Mouse (Mus musculus) gastrocnemius, adult 8-10 months (tissue): ENCODE data around the gene Snu13. TPM values are rescaled to one million over a fixed set of nuclear protein-coding genes. Genes with fewer than 3 reads are reported as not detected.

ENCODE experiments used
- DNase-seq, 2 experiments: peaks; one replicate each; pipeline ENCODE4 v3.0.0; 2022; ENCODE audit warnings: low spot score in 2 of 2
- total RNA-seq, 4 experiments: library from RNA; stranded (reverse); gene quantifications; 2 replicates each; pipeline ENCODE4 v1.2.4; 2022

Gene Snu13
- 10 to 100 TPM; 44.8 to 55.5 (median 51.4) TPM for total RNA-seq

DNA sequence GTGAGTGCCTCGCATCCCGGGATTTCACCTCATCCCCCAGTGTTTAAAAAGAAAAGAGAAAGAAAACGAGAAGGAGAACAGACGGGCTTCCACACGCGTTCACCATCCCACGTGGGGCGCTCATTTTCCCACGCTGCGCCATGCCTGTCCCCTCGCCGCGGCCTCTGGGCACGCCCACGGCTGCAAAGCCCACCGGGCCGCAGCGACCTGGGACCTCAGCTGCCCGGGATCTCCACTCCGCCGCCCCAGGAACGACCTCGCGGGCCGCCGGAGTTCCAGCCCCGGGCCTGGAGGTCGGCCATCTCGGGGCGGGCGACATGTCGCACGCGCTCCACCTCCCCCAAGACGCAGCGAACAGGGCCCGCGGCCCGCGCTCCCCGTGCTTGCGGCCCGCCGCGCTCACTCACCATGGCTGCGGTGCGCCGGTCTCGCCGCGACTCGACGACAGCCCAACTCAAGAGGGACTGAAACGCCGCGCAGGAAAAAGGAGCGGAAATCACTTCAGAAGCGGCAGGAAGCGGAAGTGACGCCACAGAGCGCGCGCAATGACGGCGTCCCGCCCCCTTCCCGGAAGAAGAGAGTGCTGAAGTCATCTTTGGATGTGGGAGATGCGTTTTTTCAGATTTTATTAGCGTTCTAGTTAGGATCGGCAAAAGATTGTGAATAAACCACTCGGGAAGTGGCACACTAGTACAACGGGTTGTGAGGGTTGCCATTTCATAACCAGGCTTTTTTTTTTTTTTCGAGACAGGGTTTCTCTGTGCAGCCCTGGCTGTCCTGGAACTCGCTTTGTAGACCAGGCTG lies at the start of gene Snu13:
TSS of gene Snu13 (minus strand) at position 519 of the 804 bp plus-strand sequence.
- DNase-seq: peak; percentile 78 to 82

DNA sequence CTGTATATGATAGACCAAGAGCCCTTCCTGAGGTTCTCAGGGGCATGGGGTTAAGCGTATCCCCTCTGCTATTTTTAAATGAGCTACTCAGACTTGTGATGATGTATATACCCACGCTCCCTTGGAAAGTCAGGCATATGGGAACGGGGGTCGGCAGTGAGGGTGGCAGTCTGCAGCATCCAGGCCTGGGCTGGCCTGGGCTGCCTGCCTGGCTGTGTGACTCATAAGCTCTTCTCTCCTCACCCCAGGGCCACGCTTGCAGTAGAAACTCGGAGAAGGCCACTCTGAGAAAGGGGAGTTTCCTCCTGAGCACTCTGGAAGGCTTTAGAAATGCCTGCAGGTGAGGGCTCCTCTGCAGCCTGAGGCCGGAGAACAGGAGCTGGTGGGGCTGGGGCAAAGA lies 43.7 kb upstream of the Snu13 start:
- DNase-seq: no peak

DNA sequence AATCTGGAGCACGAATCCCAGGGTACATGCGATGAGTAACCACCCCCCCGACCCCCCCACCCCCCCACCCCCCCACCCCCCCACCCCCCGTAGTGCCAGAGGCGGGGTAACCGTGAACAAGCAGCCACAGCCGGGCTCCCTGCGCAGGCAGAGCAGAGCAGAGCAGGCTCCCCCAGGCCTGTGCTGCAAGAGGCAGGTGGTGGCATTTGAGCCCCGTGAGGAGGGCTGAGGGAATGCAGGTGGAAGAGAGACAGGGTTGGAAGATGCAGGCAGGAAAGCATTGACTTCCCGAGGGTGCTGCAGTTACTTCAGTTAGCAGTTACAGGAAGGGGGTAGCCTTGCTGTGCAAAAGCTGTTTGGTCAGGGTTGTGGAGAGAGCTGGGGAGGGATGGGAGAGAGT lies 39.9 kb upstream of the Snu13 start:
- no peak for DNase-seq

DNA sequence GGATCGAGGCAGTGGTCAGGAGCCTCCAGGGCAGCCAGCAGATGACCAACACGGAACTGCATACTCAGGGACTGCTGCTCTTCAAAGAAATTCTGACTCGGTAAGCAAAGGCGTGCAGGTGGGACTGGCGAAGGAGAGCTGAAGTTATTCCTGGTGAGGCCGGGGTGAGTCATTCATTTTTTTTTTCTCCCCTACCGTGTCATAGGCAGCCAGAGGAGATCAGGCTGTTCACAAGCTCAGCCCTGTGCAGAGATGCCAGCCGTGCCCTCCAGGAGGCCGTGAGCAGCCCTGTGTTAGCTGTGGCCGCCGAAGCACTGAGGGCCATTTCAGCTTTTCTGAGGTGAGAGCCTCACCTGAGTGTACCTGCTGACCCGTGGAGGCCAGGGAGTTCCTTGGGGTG lies 38.7 kb upstream of the Snu13 start:
- no peak for DNase-seq

DNA sequence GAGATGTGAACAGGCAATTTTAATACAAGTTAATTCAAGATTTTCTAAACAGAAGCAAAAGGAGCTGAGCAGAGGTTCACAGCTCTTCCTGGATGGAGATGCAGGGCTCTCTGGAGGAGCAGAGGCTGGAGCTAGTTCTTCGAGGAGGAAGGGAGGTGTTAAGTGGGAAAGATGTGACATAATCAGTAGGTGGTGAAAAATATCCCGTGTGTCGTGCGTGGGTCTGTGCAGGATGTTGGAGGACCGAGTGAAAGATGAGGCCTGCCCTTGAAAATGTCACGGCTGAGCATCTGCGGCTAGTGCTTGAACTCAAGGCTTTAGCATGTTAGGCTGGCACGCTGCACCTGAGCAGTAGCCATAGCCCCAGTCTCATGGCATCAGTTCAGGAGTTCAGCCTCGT lies 38.2 kb upstream of the Snu13 start:
- no peak for DNase-seq

DNA sequence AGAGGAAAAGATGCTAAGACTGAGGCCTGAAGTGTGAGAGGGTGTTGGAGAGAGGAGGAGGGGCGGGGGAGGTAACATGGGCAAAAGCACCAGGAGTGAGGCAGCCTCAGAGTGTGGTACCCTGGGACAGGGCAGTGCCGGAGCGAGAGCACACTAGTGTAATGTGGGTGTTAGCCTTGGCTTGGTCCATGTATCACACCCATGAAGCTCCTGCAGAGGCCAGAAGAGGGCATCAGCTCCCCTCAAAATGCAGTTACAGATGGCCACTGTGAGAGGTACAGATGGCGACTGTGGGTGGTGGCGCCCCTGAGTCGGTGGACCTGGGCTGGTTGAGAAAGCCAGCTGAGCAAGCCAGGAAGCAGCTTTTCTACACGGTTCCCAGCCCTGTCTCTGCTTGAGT lies 33.8 kb upstream of the Snu13 start:
- peak; percentile 11 to 18 for DNase-seq

DNA sequence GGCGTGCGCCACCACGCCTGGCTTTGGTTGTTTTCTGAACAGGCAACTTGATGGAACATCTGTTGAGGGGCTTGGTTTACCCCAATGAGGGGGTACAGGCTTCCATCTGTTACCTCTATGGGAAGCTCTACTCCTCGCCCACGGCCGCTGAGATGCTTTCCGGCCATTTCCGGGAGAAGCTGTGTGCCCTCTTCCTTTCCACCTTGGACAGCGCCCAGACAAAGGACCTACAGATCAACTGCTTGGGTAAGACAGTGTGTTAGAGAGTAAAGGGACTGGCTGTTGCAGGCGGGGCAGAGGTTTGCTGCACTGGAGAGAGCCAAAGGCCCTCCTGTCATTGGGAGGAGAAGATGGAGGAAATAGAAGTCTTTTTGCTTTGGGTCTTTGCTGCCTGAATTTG lies 32.5 kb upstream of the Snu13 start:
- no peak for DNase-seq

DNA sequence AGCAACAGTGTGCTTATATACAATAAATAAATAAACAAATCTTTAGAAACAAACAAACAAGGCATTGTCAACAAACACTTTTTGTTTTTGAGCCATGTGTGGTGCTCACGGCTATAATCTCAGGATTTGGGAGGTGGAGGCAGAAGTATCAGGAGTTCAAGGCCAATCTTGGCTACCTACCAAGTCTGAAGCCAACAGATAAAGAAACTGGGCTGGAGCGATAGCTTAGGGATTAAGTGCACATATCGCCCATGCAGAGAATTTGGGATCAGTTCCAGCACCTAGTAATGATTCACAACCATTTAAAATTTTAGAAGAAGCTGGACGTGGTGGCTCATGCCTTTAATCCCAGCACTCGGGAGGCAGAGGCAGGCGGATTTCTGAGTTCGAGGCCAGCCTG lies 26.1 kb upstream of the Snu13 start:
- no peak for DNase-seq

DNA sequence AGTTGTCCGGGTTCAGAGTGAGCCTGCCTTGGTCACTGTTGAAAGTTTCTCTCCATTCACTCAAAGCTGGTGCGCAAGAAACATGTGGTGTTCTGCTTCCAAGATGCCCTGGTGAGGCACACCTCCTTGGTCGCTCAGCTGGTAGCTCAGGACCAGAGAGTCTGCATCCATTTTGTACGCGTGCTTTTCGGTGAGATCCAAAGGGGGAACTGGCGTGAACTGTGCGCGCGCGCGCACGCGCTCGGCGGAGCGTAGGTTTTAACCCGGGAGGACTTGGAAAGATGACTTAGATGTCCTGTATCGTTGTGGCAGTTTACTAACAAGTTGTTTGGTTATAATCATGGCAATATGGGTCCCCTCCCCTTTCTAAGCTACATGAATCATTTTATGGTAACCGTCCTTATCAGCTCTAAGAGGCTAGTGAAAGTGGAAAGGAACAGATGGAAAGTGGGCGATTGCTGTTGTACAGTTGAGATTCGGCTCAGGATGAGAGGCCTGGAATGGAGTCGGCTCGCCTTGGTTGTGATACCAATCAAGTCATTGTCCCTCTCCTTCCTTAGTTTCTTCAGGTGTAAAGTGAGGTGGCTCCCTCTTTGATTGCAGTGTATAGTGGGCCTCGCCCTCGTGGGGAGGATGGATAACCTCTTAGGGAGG lies 24.5 kb upstream of the Snu13 start:
- DNase-seq: no peak

DNA sequence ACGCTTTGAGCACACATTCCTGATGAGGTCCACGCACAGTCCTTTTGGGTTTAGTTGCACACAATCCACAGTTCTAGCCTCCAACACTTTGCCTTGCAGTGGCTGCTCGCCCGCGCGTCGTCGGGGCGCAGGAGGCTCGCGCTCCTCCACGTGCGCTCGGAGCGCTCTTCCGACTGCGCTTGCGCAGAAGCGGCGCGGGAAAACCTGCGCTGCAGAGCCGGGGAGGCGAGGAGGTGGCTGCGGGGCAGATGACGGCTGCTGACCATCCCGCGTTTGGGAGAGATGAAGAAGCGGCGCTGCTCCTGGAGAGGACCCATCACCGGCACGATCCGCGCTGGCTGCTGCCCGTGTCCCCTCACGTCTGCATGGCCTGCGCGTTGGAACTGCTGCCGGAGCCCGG lies 22.5 kb upstream of the Snu13 start, which contains the start of gene Mei1:
TSS of gene Mei1 (plus strand) at position 99 of the 400 bp plus-strand sequence.
- no peak for DNase-seq

DNA sequence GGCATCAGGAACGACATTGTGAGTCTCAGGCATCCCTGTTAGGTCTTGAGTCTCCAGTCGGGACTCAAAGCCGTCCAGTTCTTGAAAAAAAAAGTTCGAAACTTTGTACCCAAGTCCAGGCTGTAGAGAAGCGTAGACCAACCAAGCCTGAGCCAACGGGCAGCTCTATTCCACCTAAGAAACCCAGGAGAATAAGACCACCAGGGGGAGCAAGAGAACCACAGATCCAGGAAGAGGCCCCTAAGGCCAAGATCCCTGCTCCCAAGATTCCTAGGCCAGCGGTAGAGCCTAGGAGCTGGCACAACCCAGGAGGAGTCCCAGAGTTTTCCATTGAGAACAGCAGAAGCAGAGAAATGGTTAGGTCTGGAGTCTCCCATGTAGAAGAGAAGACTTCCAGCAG lies 18.1 kb upstream of the Snu13 start:
- DNase-seq: peak; percentile 33 to 46

DNA sequence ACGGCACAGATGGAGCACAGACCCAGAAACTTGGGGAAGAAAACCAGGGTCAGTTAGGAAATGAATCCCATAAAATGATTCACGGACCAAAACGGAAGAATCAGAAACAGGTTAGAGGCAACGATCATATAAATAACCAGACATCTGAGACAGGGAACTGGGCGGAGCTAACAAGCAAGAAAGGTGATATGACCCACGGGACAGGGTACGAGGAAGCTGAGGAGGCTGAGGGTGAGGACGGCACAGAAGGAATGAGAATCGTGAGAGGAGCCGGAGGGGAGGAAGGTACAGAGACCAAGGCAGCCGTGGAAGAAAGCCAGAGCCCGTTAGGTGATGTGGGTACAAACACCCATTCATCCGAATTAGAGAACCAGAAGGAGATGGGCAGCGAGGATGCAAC lies 16.5 kb upstream of the Snu13 start:
- DNase-seq: no peak

DNA sequence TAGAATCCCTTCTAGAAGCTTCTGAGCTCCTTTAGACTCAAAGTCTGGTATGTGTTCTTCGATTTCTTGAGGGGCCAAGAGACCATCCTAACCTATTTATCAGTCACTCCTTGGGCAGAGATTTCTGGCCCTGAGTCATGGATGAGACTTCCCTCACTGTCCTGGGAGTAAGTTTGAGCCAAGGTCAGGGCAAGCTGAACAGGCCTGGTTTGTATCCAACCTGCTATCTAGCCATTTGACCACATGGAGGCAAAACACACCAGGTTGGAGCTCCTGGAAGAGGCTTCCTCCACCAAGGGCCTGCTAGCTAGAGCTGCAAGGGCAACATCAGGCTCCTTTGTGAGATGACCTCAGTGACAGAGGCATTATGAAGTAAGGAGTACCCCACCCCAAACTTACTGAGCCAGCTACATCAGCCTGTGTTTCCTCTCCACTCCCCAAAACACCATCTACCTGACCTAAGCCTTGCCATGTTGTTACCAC lies 11.4 kb upstream of the Snu13 start, which contains the start of gene 4930407I10Rik:
TSS of gene 4930407I10Rik (plus strand) at position 433 of the 483 bp plus-strand sequence.
- no peak for DNase-seq

DNA sequence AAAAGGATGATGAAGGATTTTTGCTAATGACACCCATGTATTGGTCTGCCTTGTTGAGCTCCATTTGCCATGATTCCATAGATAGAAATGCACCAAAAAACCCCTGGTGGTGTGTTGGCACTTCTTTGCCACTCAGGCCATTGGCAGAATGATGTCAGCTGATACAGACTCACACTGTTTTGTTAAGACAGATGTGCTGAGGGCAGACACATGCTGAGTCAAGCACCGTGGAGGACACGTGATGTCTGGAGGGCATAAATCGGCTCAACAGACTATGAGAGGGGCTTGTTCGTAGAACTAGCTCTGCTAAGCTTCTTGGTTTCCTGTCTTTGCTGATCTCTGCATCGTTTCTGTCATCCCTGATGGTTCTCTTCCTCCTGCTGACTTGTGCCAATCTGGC lies 5.1 kb upstream of the Snu13 start:
- no peak for DNase-seq

DNA sequence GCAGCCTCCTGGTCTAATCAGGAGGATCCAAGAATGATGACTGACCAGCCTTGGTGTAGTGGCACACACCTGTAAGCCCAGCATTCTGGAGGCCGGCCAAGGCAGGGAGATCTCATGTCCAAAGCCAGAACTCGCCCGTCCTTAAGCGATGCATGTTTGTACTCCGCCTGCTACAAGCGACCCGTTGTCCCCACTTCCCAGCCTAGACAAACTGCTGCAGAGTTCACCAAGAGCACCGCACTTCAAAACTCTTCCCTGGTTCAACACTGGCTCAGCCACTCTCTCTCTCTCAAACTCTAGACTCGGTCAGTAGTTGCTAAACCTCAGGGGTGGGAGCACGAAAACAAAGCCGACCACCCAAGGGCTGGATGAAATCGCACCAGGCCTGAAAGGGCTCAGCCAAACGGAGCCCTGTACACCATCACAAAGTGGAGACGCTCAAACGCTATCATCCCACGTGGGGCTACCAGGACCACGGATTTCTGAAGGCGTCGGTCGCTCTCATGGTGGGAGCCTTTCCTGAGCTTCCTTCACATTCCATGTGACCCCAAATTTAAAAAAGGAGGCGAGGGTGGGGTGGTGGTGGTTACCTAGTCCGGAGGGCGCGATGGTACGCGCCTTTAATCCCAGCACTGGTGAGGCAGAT lies 1.0 kb downstream of the Snu13 start:
- DNase-seq: no peak

DNA sequence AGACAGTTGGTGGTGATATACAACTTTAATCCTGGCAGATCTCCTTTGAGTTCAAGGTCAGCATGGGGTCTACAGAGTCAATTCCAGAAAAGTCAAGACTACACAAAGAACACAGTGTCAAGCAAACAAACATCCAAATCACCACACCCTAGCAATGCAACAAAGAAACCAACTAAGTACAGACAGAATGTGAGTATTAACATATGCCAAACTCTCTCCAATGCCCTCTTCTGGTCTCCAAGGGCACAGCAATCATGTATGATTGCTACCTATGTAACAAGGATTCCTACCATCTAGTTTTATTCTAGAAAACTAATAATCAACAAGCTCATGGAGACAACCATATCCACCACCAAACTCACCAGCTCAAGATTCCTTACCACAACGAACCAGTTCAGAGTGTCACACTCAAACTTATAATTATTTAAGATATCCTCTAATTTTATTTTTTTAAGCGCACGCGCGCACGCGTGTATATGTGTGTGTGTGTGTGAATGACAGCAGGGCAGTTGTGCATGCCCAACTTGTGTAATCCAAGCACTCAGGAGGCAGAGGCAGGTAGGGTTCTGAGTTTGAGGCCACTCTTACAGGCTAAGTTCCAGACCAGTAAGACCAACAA lies 3.1 kb downstream of the Snu13 start:
- no peak for DNase-seq

DNA sequence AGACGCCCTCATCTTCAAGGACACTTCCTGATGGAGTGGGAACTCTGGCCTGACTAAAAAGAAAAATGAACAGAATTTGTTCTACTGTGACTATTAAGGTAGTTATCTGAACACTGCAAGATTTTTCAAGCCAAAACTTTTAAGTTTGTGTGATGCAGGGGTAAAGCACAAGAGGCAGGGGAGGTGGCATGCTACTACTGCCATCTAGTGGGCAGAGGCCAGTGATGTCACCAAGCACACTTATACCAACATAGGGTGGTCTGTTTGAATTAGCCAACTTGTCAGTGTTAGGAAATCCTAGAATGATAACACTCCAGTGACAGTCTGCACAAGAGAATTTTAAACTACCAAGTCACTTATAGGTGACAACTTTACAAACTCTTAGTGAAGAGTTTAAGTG lies 6.7 kb downstream of the Snu13 start:
- DNase-seq: no peak

DNA sequence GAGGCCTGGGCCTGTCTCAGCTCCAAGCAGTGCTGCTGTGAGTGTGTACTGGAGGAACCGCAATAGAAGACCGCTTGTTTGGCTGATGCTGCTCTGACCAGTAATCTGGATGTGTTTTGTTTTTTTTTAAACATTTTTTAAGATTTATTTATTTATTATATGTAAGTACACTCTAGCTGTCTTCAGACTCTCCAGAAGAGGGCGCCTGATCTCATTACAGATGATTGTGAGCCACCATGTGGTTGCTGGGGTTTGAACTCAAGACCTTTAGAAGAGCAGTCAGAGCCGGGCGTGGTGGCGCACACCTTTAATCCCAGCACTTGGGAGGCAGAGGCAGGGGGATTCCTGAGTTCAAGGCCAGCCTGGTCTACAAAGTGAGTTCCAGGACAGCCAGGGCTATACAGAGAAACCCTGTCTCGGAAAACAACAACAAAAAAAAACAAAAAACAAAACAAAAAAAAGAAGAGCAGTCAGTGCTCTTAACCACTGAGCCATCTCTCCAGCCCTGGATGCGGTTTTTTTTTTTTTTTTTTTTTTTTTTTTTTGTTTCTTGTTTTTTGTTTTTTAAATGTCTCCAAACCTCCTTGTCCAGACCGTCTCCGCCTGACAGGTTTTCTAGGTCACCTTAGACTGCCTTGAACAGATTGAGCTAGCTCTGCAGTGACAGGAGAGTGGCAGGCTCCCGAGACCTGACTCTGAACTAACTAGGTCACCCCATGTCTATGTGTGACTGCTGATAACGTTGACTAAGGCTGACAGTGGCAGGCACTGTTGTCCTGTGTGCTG lies 11.3 kb downstream of the Snu13 start:
- DNase-seq: no peak

DNA sequence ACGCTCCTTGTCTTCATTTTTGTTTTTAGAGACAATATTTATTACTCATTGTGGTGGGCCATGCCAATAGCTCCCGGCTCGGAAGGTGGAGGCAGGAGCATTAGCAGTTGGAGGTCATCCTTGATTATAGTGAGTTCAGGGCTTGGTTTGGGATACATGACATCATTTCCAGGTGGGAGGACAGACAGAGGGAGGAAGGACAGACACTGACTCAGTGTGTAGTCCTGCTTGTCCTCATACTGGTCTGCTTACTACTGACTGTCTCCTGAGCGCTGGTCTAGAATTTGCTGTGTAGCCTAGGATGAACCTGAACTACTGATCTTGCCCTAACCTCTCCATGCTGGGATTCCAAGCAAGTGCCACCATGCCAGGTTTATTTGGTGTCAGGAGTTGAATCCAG lies 13.6 kb downstream of the Snu13 start, which contains the start of gene Desi1:
TSS of gene Desi1 (minus strand) at position 101 of the 400 bp plus-strand sequence.
- no peak for DNase-seq

DNA sequence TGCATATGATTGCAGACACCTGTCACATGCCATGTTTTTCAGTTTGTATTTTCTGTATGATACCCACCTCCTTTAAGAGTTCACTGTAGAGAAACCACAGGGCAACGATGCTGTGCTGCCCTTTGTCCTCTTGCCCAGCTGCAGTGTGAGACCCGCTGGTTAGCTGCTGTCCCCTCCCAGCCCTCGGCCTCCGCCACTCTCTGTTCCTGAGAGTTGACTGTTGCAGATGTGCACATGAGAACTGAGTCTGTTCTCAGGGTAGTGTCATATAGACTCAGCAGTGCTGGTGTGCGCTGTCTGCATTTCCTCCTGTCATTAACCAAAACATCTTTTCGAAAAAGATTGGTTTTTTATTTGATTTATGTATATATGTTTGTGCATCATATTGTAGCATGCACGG lies 15.0 kb downstream of the Snu13 start:
- no peak for DNase-seq

DNA sequence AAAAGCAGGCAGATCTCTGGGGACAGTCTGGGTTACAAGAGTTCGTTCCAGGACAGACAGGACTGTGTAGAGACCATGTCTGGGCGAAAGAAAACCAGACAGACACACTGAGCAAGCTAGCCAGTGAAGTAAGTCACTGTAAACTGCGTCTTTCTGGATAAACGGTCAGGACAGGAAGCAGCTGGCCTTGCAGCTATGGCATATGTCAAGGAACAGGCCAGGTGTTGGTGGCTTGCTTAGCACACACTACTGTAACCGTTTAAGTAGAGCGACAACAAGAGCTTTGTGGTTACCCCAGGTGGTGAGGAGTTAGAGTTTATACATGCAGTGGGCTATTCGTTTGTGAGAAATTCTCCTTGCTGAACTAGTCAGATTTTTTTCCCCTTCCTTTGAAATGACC lies 19.7 kb downstream of the Snu13 start:
- DNase-seq: no peak
